Mouse (Mus musculus) frontal cortex, adult 2 months (tissue): ENCODE measurements around the gene Syn3. TPM values are rescaled to one million over a fixed set of nuclear protein-coding genes. Genes with fewer than 3 reads are reported as not detected.
A peak's percentile ranks its signal among the peaks of the same experiment; 100 is the strongest.

ENCODE experiments used
- DNase-seq, 2 experiments: peaks; one replicate each; pipeline ENCODE4 v3.0.0; 2022; ENCODE audit warnings: low spot score in 1 of 2; ENCODE audit errors: extremely low spot score in 1 of 2
- polyA plus RNA-seq: library from polyadenylated mRNA; depleted of rRNA; stranded (reverse); fragments of >200 nt; gene quantifications from 2 replicates; pipeline ENCODE4 v1.2.3, GENCODE M21; 2012

The Syn3 gene
- polyA plus RNA-seq, 1 experiment = 10.4 TPM

DNA sequence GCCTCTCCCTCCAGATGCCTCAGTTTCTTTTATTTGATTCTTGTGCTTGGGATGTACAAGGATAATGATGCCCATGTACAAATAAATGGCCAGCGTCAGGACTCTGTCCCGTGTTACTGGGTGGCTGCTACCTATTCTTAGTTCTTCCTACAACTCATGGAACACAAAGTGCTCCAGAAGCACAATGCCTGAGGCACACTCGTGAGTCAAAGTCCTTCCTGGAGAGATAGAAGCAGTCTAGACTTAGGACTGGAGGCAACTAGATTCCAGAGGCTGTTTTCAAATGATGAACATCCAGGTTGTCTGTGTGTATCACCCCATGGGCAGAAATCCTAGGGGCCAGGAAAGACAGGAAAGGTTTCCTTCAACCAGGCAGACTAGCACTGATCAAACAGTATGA lies 427.9 kb downstream of the Syn3 start:
- no peak for DNase-seq

DNA sequence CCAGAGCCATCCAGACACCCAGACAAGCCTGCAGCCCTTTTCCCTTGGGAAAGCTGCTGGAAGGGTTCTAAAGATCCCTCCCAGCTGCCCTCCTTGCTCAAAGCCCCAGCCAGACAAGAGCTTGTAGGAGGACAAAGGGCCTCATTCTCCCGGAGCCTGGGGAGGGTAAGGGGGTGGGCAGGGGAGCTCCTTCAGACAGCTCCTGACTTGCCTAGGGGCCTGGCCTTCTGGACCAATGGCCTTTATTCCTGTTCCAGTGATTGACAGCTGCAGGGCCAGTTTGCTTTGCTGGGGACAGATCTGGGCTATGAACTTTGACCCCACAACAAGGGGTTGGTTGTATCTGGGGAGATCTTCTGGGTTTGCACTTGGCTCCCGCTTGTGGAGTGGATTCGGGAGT lies 429.4 kb downstream of the Syn3 start:
- DNase-seq = no peak

DNA sequence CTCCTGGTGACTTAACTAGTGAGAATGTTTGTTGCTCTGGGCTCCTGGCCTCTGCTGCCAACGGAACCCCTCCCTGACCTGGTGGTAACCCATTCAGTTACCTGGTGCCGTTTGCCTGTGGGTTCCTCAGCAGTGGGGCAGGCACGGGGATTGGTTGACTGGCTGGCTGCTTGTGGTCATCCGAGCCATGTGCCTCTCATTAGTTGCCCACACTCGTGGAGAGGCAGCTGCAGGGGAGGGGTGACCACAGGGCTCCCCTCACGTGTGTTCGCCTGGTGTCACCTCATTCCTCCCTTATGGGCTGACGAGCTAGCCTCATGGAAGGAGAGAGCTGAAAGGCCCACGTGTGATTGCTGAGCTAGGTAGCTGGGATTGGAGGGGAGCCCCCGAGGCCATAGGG lies 430.8 kb downstream of the Syn3 start:
- no peak for DNase-seq

DNA sequence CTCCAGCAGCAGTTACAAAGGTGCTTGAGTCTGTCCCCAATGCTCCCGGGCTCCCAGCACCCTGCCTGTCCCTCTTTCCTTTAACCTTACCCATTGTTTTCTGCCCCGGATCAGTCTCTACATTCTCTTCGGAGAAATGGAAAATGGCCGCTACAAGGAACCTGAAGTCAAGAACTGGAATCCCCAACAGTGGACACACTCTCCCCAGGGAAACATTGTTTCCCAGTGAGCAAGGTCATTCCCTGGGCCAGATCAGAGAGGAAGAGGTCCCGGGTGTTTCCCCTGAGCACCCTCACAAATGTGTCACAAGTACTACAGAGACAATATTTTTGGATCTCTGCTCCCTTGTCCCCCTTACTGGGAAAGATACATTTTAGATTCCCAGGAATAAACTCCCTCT lies 432.0 kb downstream of the Syn3 start:
- no peak for DNase-seq

DNA sequence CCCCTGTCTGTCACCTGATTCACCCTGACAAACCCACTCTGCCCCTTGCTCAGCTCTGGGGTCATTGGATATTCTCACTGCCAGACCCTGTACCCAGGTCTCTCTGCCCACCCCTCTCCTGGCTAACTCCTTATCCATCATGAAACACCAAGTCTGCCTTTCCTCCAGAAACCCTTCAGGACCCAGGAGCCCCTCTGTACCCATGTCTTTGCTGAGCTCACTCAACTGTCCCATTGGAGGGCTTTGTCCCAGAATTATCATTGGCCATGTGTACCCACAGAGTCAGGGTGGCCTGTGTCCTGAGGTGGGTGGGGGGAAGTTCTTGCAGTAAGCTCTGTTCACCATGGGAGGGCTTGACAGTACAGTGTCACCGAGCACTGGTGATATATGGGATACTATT lies 433.0 kb downstream of the Syn3 start:
- DNase-seq = no peak

DNA sequence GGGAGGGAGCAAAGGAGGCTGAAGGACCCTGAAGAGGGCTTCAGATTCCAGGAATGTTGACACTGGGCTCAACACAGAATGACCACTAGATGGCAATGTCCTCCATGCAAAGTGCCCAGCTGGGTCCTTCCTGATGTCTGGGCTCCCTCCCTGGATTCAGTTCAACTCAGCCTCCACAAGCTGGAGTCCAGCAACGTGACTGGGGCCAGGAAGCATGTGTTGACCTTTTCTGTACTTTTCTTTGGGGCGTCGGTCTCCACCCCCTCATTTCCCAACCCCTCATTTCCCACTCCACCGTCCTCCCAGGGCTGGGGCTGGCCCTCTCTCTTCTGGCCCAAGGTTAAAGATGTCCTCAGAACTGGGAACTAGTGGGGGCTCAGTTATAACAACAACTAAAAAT lies 433.8 kb downstream of the Syn3 start:
- peak; percentile 49 to 86 for DNase-seq

DNA sequence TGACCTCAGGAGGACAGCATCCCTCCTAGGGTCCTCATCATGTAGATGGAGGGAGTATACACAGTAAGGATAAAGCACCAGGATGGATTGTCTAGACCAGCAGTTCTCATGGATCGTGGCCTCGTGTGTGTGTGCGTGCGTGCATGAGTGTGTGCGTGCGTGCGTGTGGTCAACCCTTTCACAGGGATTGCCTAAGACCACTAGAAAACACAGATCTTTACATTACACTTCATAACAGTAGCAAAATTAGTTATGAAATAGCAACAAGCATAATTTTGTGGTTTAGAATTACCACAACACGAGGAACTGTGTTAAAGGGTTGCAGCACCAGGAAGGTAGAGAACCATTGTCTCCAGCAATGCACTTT lies 435.7 kb downstream of the Syn3 start:
- no peak for DNase-seq

DNA sequence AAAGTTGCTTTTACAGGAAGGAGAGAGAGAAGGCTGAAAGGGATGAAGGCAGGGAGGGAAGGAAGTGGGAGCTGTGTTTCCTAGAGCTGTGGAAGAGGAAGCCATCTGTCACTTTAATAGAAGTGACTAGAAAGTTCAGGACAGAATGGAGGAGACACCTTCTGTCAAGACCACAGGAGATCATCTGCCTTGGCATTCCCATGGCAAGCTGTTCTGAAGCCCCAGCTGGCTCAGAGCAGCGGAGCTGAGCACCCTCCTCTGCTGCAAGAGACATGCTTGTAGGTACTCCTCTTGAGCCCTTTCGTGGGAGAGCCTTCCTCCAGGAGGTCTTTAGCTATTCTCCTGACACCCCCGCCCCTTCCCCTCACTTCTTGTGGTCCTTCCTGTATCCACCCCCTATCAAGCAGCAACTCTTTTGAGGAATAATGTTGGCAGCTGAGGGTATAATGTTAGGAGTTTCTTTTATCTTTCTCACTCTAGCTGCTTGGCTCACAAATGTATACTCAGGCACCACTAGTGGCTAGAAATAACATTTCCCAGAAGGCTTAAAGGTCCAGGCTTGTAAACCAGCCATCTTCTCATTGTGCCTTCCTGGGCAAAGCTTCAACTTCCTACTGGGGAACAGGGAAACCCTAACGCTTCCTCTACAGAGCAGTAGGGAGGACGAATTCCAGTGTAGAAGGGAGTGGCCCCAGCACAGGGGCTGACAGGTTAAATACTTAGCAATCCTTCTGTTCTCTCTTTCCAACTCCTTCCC lies 436.3 kb downstream of the Syn3 start:
- no peak for DNase-seq

DNA sequence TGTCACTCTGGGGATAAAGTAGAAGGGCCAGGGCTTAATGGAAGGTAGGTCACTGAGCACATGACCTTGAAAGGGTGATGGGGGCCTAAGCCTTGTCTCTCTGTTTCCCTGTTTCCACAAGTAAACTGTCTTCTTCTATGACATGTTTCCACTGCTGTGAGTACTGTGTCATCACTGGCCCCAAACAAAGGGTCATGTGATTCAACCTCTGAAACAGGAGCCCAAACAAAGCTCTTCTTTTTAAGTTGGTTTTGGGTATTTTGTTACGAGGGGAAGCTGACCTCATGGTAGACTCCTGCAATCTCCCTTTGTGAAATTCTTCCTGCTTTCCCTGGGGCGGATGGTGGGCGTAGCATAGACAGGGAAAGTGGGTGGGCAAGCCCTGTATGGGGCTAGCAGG lies 438.4 kb downstream of the Syn3 start:
- DNase-seq = no peak

DNA sequence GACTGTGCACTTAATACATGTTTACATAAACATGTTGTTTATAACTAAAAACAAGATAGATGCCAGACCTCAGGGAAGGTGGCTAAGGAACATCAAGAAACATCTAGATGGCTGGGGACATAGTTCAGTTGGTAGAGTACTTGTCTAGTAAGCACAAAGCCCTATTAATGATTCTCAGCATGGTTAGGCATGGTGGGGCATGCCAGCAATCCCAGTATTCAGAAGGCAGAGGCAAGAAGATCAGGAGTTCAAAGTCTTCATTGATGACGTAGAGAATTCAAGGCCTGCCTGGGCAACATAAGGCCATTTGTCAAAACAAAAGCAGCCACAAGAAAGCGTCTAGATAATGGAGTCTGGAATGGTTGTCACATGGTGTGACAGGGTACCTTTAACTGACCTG lies 441.0 kb downstream of the Syn3 start:
- no peak for DNase-seq

DNA sequence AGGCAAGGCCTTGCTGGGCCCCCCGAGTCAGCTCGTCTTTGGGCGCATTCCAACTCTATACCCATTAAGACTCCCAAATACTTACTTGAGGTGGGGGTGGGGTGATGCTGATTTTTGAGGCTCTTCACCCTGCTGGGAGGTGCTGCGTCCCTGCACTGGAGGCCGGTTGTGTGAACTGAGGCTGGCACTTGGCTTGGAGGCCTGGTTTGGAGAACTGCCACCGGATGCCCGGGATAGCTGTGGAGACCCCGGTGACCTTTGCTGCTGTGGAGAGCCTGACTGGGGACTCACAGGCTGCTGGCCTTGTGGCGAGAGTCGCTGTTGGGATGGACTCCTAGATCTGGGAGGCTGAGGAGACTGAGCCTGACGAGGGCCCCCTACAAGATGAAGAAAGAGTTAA lies 441.4 kb downstream of the Syn3 start:
- no peak for DNase-seq

DNA sequence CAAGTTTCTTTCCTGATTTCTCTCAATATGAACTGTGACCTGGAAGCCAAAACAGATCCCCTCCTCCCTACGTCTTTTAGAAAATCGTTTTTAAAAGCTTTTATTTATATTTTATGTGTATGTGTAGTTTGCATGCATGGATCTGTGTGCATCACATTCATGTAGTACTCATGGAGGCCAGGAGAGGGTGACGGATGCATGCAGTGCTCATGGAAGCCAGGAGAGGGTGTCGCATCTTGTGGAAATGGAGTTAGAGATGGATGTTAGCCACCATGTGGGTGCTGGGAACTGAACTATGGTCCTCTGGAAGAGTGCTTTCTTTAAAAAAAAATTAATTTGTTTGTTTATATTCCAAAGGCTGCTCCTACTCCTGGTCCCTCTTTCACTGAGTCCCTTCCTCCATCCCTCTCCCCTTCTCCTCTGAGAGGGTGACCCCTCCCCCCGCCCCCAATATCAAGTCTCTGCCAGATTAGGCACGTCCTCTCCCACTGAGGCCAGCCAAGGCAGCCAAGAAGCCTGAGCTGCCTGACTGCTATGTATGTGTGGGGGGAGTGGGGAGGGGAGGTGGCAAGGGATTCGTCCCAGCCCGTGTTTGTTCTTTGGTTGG lies 442.3 kb downstream of the Syn3 start:
- no peak for DNase-seq

DNA sequence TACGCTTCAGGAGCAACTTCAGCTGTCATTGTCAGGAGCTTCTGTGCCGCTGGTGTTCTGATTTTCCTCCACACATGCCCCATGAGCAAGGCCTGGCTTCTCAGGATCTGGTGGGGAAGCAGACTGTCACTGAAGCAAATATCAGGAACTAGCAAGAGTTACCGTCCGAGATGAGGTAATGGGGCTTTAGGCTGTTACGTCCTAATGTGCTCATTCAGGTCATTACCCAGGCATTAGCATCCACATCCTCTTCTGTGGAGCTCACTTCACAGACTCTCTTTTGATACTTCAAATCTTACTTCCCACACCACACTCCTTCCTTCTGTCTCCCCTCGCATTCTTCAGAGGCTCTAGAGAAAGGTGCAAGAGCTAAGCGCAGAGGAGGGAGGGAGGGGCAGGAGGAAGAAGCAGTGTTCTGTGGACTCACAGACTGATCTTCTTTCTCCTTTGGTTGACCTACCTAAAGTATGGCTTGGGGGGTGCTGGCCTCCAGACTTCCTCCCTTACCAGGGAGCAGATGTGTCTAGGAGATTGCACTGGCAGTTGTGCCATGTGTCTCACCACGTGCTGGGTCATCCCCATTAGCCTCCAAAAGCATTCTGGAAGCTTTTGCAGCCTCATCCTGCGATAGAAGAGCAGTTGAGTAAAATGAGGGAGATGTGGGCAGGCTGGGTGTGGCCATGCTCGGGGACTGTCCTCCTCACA lies 445.7 kb downstream of the Syn3 start:
- DNase-seq = no peak

DNA sequence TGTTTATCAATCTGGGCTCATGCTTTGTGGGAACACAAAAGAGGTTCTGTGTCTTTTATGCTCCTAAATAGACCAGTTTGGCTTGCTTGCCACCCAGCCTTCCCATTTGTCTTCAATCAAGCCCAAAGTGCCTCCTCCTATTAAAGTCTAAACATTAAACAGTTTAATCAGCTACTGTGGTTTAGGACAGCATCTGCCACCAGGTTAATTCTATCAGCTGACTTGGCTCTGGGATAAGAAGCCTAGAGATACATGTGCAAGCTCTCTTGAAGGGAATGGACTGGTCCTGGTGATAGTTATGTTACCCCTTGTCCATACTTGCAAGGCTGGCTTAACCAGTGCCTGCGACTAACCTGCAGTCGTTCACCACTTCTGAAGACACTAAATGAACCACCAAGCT lies 448.2 kb downstream of the Syn3 start:
- DNase-seq = no peak

DNA sequence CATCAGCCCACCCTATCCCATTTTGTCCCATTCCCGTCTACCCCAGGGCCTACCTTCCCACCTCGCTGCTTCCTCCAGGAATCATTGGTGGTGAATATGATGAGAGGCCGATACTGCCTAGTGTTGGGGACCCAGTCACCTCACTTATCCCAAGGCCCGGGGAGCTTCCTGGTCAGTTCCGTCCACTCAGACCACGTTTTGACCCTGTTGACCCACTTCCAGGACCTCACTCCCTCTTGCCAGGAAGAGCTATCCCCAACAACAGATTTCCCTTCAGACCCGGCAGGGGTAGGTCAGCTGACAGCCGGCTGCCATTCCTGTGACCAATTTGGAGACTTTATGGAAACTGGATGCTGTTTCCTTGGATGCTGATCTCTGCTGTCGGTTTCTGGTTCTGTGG lies 450.9 kb downstream of the Syn3 start:
- DNase-seq = no peak

DNA sequence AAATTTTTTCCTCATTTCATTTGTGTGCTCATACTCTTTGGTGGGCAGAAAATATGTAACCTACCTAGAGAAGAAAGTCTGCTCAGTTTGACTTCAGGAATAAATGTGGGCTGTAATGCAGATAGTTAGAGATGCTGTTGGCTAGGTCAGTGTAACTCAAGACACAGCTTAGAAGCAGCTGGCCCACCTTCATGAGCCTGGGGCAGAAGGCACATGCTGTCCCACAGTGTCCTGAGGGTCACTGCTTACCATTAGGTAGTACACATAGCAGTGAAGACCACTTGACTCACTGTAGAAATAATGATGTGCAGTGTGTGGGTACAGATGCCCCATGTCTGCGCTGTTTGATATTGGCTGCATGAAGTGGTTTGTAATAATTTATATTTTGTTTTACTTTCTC lies 452.3 kb downstream of the Syn3 start:
- DNase-seq = no peak

DNA sequence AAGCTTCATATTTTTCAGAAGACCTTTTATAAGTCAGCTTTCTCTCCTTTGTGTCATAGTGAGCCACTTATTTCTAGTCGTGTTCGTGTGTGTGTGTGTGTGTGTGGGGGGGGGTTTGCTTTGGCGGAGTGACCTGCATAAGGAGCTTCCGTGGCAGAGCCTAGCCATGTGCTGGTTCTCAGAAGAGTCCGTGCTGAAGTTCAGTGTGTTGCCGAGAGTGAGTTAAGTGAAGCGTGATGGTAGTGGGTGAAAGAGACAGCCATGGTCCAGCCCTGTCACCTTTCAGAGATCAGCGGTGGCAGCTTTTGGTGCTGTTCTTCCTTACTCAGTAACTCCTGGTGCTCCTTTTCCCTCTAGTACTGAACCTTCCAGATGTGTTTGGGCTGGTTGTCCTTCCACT lies 454.6 kb downstream of the Syn3 start:
- no peak for DNase-seq

DNA sequence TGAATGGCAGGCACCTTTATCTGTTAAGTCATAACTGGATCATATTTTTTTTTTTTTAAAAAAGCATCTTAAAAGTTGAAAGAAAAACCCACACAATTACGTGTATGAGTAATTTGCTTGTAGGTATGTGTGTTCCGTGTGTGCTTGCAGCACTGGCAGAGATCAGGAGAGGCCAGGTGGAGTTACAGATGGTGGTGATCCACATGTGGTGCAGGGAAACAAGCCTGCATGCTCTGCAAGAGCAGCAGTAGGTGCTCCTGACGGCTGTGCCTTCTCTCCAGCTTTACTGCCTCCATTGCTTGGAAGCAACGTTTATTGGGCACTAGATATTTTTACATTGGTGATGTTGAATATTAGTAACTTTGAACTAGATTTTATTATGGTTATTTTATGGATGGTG lies 455.0 kb downstream of the Syn3 start:
- no peak for DNase-seq

DNA sequence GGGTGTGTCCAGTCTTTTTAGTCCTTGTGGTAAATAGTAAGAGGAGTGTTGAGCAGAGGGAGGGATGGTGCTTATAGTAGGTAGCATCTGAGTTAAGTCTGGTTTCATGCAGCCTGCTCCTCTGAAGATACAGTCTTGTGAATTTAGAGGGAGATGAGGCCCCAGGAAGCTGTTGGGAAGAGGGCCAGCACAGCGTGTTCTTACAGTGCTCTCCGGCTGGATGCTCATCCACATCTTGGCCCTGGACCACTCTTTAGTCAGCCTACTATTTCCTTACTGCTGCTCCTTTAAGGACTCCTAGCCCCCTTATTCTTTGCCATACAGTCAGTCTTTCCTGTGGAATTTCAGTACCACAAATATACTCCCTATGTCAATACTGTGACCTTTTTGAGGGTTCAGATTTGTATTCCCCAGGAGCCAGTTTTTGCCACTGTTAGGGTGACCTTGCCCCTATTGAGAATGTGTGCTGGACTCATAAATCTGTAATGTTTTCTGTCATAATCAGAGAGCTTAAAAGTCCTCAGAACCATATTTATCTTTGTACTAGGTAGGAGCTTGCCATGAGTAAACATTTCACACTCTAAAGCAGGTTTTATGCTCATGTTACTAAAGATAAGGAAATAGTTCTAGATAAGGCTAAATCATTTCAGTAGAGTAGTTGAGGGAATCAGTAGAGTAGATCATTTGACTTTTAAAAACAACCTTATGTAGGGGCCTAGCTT lies 464.5 kb downstream of the Syn3 start:
- no peak for DNase-seq

DNA sequence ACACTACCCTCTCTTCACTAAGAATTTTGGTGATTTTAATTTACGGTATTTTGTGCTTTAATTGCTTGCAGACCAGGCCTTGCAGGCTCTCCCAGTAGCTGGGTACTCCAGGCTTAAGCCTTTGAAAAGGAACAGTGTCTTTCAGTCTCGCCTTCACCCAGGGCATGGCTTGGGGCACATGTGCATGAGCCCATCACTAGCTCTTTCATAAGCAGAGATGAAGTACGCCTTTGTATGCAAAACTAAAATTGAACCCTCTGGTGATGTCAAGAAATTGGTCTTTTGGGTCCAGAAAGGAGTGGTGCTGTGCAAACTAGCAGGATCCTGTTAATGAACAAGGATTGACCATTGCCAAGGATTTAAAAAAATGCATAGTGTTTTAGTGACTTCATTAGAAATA lies 466.2 kb downstream of the Syn3 start:
- DNase-seq = no peak

DNA sequence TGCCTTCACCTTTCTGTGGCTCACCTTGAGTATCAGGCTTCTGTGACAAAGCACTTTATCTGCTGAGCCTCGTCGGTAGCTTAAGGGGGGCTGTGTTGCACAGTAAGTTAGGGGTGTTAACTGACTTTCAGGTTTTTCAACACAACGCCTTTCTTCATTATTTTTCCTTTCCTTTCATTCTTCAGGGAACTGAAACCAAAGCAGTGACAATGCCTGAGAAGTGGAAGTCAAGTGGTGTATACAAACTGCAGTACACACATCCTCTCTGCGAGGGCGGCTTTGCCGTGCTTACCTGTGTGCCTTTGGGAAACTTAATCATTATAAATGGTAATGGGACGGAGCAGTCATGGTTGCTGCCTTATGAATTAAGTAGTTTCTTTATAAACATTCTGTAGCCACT lies 468.0 kb downstream of the Syn3 start:
- DNase-seq = no peak
